Mouse (Mus musculus): Measurements from ENCODE around the gene Bhlhe40. TPM values are rescaled to one million over a fixed set of nuclear protein-coding genes. Genes with fewer than 3 reads are reported as not detected.

Bhlhe40 gene
- polyA plus RNA-seq, 1 experiment from 2014 or later: 3.6 TPM

- Histone ChIP-seq H3K27me3 (no peaks in the 10 kb centered on the region), H3K36me3 (no peaks in the 10 kb centered on the region), H3K4me3 (no peak overlapping the region), H3K9me3 (replicated peaks) (no peaks in the 10 kb centered on the region), H3K9ac (no peak overlapping the region), H3K4me2 (replicated peaks) (no peak overlapping the region), H3K4me1 (0 out of 2 replicates have a peak, but pooled peaks cover 3% of the 10 kb centered on the region), H3K27ac (no peak overlapping the region)
- WGBS: 76% methylated on average over 7 of the region's 7 CpGs
- ATAC-seq (ENCODE audit: low FRiP score): no peak
These were observed 20.1 kb downstream of the Bhlhe40 start for GRCm38 (mm10) chr6:108680503-108680902.

GRCm38 (mm10) chr6:108681084-108681483, 20.7 kb downstream of the Bhlhe40 start:
- H3K36me3 ChIP-seq: no peaks in the 10 kb centered on the region
- no peak overlapping the region for H3K9ac ChIP-seq
- H3K4me3 ChIP-seq: no peak overlapping the region
- no peak overlapping the region for H3K27ac ChIP-seq
- WGBS: 92% methylated on average over 4 of the region's 4 CpGs
- no peaks in the 10 kb centered on the region for H3K9me3 ChIP-seq (replicated peaks)
- no peak for ATAC-seq (ENCODE audit: low FRiP score)
- H3K4me1 ChIP-seq: 0 out of 2 replicates have a peak, but pooled peaks cover 3% of the 10 kb centered on the region
- H3K27me3 ChIP-seq: no peaks in the 10 kb centered on the region
- no peak overlapping the region for H3K4me2 ChIP-seq (replicated peaks)

GRCm38 (mm10) chr6:108683140-108683539, 22.7 kb downstream of the Bhlhe40 start:
- Histone ChIP-seq H3K9ac (no peak overlapping the region), H3K27ac (no peak overlapping the region), H3K4me1 (0 out of 2 replicates have a peak, but pooled peaks cover 2% of the 10 kb centered on the region), H3K36me3 (no peaks in the 10 kb centered on the region), H3K4me3 (no peak overlapping the region), H3K27me3 (no peaks in the 10 kb centered on the region), H3K9me3 (replicated peaks) (no peaks in the 10 kb centered on the region), H3K4me2 (replicated peaks) (no peak overlapping the region)
- WGBS: 87% methylated on average over 1 of the region's 1 CpGs
- ATAC-seq (ENCODE audit: low FRiP score): no peak

- no peak overlapping the region for H3K4me2 ChIP-seq (replicated peaks)
- no peak for ATAC-seq (ENCODE audit: low FRiP score)
- H3K27me3 ChIP-seq: no peaks in the 10 kb centered on the region
- no peak overlapping the region for H3K27ac ChIP-seq
- no peak overlapping the region for H3K4me3 ChIP-seq
- no peaks in the 10 kb centered on the region for H3K36me3 ChIP-seq
- no peak overlapping the region for H3K9ac ChIP-seq
- no peaks in the 10 kb centered on the region for H3K4me1 ChIP-seq
- WGBS: 71% methylated on average over 5 of the region's 5 CpGs
- H3K9me3 ChIP-seq (replicated peaks): no peaks in the 10 kb centered on the region
These were observed 24.0 kb downstream of the Bhlhe40 start for GRCm38 (mm10) chr6:108684430-108684829.

- Histone ChIP-seq H3K9ac (no peak overlapping the region), H3K27me3 (no peaks in the 10 kb centered on the region), H3K27ac (no peak overlapping the region), H3K4me1 (no peaks in the 10 kb centered on the region), H3K36me3 (no peaks in the 10 kb centered on the region), H3K4me2 (replicated peaks) (no peak overlapping the region), H3K9me3 (replicated peaks) (no peaks in the 10 kb centered on the region), H3K4me3 (no peak overlapping the region)
- 56% methylated on average over 9 of the region's 9 CpGs for WGBS
- ATAC-seq (ENCODE audit: low FRiP score): no peak
These were observed 25.4 kb downstream of the Bhlhe40 start for GRCm38 (mm10) chr6:108685758-108686355.

- Histone ChIP-seq H3K27me3 (no peaks in the 10 kb centered on the region), H3K4me2 (replicated peaks) (no peak overlapping the region), H3K4me3 (no peak overlapping the region), H3K27ac (no peak overlapping the region), H3K9ac (no peak overlapping the region), H3K4me1 (no peaks in the 10 kb centered on the region), H3K9me3 (replicated peaks) (no peaks in the 10 kb centered on the region), H3K36me3 (no peaks in the 10 kb centered on the region)
- ATAC-seq (ENCODE audit: low FRiP score): no peak
- WGBS: 87% methylated on average over 3 of the region's 3 CpGs
These were observed 26.5 kb downstream of the Bhlhe40 start for GRCm38 (mm10) chr6:108686930-108687329.

GRCm38 (mm10) chr6:108688344-108688743, 27.9 kb downstream of the Bhlhe40 start:
- H3K9ac ChIP-seq: no peak overlapping the region
- no peak for ATAC-seq (ENCODE audit: low FRiP score)
- H3K4me1 ChIP-seq: no peaks in the 10 kb centered on the region
- no peak overlapping the region for H3K4me3 ChIP-seq
- no peaks in the 10 kb centered on the region for H3K27me3 ChIP-seq
- 77% methylated on average over 5 of the region's 5 CpGs for WGBS
- no peaks in the 10 kb centered on the region for H3K9me3 ChIP-seq (replicated peaks)
- no peaks in the 10 kb centered on the region for H3K36me3 ChIP-seq
- no peak overlapping the region for H3K27ac ChIP-seq
- H3K4me2 ChIP-seq (replicated peaks): no peak overlapping the region

GRCm38 (mm10) chr6:108692986-108693385, 32.6 kb downstream of the Bhlhe40 start:
- Histone ChIP-seq H3K36me3 (no peaks in the 10 kb centered on the region), H3K27ac (no peak overlapping the region), H3K9me3 (replicated peaks) (no peaks in the 10 kb centered on the region), H3K4me1 (peaks cover under 1% of the 10 kb centered on the region; the same call in 1 of the 2 replicates), H3K4me2 (replicated peaks) (no peak overlapping the region), H3K9ac (no peak overlapping the region), H3K27me3 (no peaks in the 10 kb centered on the region), H3K4me3 (no peak overlapping the region)
- no peak for ATAC-seq (ENCODE audit: low FRiP score)
- 65% methylated on average over 3 of the region's 3 CpGs for WGBS

- 89% methylated on average over 8 of the region's 8 CpGs for WGBS
- Histone ChIP-seq H3K9me3 (replicated peaks) (no peaks in the 10 kb centered on the region), H3K9ac (no peak overlapping the region), H3K27me3 (no peaks in the 10 kb centered on the region), H3K4me1 (peaks cover 9% of the 10 kb centered on the region), H3K36me3 (no peaks in the 10 kb centered on the region), H3K4me2 (replicated peaks) (no peak overlapping the region), H3K4me3 (no peak overlapping the region), H3K27ac (no peak overlapping the region)
- ATAC-seq (ENCODE audit: low FRiP score): no peak
These were observed 34.7 kb downstream of the Bhlhe40 start for GRCm38 (mm10) chr6:108694965-108695724.

GRCm38 (mm10) chr6:108695844-108696821, 35.7 kb downstream of the Bhlhe40 start:
- no peak for ATAC-seq (ENCODE audit: low FRiP score)
- Histone ChIP-seq H3K4me2 (replicated peaks) (no peak overlapping the region), H3K27me3 (no peaks in the 10 kb centered on the region), H3K36me3 (no peaks in the 10 kb centered on the region), H3K27ac (no peak overlapping the region), H3K4me1 (peaks cover 18% of the 10 kb centered on the region), H3K9me3 (replicated peaks) (no peaks in the 10 kb centered on the region), H3K4me3 (no peak overlapping the region), H3K9ac (no peak overlapping the region)
- 86% methylated on average over 11 of the region's 11 CpGs for WGBS

GRCm38 (mm10) chr6:108696822-108697202, 36.4 kb downstream of the Bhlhe40 start:
- H3K27ac ChIP-seq: no peak overlapping the region
- no peak overlapping the region for H3K4me3 ChIP-seq
- no peak for ATAC-seq (ENCODE audit: low FRiP score)
- no peak overlapping the region for H3K9ac ChIP-seq
- H3K4me1 ChIP-seq: peaks cover 18% of the 10 kb centered on the region
- no peaks in the 10 kb centered on the region for H3K36me3 ChIP-seq
- no peaks in the 10 kb centered on the region for H3K9me3 ChIP-seq (replicated peaks)
- WGBS: 97% methylated on average over 3 of the region's 3 CpGs
- H3K27me3 ChIP-seq: no peaks in the 10 kb centered on the region
- H3K4me2 ChIP-seq (replicated peaks): no peak overlapping the region

- no peak overlapping the region for H3K27ac ChIP-seq
- H3K4me1 ChIP-seq: peaks cover 18% of the 10 kb centered on the region
- no peaks in the 10 kb centered on the region for H3K9me3 ChIP-seq (replicated peaks)
- H3K27me3 ChIP-seq: no peaks in the 10 kb centered on the region
- no peak for ATAC-seq (ENCODE audit: low FRiP score)
- no peaks in the 10 kb centered on the region for H3K36me3 ChIP-seq
- WGBS: 88% methylated on average over 10 of the region's 10 CpGs
- no peak overlapping the region for H3K4me2 ChIP-seq (replicated peaks)
- H3K9ac ChIP-seq: no peak overlapping the region
- no peak overlapping the region for H3K4me3 ChIP-seq
These were observed 36.9 kb downstream of the Bhlhe40 start for GRCm38 (mm10) chr6:108697345-108697744.
